Mouse (Mus musculus): Measurements from ENCODE around the gene Gm10338. TPM values are rescaled to one million over a fixed set of nuclear protein-coding genes. Genes with fewer than 3 reads are reported as not detected.

The Gm10338 gene
- polyA plus RNA-seq (2015; fragmentation: Illumina TruSeq; extraction: RNeasy Lipid Tissue Mini Kit (QIAGEN cat#74804); ENCODE audit: insufficient read depth, low replicate concordance): not detected

DNA sequence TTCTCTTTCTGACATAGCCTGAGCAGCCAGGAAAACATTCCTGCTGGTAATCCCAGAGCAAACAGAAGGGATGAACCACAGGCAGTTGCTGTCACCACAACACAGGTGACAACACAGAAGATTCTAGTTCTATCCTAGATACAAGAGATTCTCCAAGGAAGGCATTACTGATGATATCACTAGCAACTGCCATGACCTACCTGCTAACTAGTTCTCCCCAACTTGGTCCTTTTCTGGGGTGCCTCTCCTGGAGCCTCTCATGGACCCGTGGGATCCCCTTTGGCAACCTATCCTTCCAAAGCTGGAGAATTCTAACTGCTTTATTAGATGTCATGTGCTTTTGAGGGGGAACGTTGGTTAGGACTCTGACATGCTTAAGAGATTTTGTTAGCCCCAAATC lies at the start of gene Gm10338:
Gene Gm10338 (minus strand): TSS at position 101 of the 400 bp plus-strand sequence.

DNA sequence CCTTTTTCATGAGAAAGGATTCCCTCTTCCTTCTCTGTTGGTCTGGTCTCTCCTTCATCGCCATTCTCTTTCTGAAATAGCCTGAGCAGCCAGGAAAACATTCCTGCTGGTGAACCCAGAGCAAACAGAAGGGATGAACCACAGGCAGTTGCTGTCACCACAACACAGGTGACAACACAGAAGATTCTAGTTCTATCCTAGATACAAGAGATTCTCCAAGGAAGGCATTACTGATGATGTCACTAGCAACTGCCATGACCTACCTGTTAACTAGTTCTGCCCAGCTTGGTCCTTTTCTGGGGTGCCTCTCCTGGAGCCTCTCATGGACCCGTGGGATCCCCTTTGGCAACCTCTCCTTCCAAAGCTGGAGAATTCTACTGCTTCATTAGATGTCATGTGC lies 48.5 kb upstream of the Gm10338 start, which contains the start of gene Gm10128:
Gene Gm10128 (minus strand): TSS at position 101 of the 400 bp plus-strand sequence.

DNA sequence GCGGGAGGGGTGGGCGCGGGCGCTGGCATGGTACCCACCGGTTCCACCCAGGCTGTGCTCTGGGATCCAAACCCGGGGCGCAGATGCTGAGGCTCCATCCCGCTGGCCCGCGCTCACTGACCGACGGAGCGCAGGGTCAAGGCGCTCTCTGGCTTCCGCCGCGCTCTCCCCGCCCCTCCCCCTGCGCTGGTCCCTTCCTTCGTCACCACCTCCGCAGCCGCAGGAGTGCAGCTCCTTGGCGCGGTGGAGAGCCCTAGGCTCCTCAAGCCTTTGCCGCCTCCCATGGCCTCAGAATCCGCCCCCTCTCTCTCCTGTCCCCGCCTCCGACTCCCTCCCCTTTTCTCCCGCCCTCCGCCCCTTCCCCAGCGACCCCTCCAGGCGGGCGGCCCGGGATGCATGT lies 27.0 kb downstream of the Gm10338 start, which contains the start of gene Gm3558:
Gene Gm3558 (minus strand): TSS at position 185 of the 400 bp plus-strand sequence.

Other genes with a start within 250 kb of the Gm10338 start
- gene Gm8374, start 230.5 kb downstream of the Gm10338 start, polyA plus RNA-seq (2015; fragmentation: Illumina TruSeq; extraction: RNeasy Lipid Tissue Mini Kit (QIAGEN cat#74804); ENCODE audit: insufficient read depth, low replicate concordance): not detected
- gene Gm3755, start 144.7 kb downstream of the Gm10338 start, polyA plus RNA-seq (2015; fragmentation: Illumina TruSeq; extraction: RNeasy Lipid Tissue Mini Kit (QIAGEN cat#74804); ENCODE audit: insufficient read depth, low replicate concordance): not detected
- 0.35 TPM for gene Gm3752, start 111.8 kb downstream of the Gm10338 start, polyA plus RNA-seq (2015; fragmentation: Illumina TruSeq; extraction: RNeasy Lipid Tissue Mini Kit (QIAGEN cat#74804); ENCODE audit: insufficient read depth, low replicate concordance)
- gene Gm3558, start 27.0 kb downstream of the Gm10338 start, polyA plus RNA-seq (2015; fragmentation: Illumina TruSeq; extraction: RNeasy Lipid Tissue Mini Kit (QIAGEN cat#74804); ENCODE audit: insufficient read depth, low replicate concordance): 0.29 TPM
- gene Gm10128, start 48.4 kb upstream of the Gm10338 start, polyA plus RNA-seq (2015; fragmentation: Illumina TruSeq; extraction: RNeasy Lipid Tissue Mini Kit (QIAGEN cat#74804); ENCODE audit: insufficient read depth, low replicate concordance): not detected
- gene Gm26661, start 196.0 kb upstream of the Gm10338 start, polyA plus RNA-seq (2015; fragmentation: Illumina TruSeq; extraction: RNeasy Lipid Tissue Mini Kit (QIAGEN cat#74804); ENCODE audit: insufficient read depth, low replicate concordance): not detected
- 10.4 TPM for gene Flnb, start 222.4 kb upstream of the Gm10338 start, polyA plus RNA-seq (2015; fragmentation: Illumina TruSeq; extraction: RNeasy Lipid Tissue Mini Kit (QIAGEN cat#74804); ENCODE audit: insufficient read depth, low replicate concordance)

All from spleen, adult 10 weeks (tissue).